Mouse (Mus musculus) embryo, embryonic 10.5 days (tissue): ENCODE measurements around the gene Bcar3.
A peak's percentile ranks its signal among the peaks of the same experiment; 100 is the strongest.

Experiments
- DNase-seq: peaks from one replicate; pipeline ENCODE4 v3.0.0-alpha.2; 2015; ENCODE audit warnings: low spot score

The Bcar3 gene

DNA sequence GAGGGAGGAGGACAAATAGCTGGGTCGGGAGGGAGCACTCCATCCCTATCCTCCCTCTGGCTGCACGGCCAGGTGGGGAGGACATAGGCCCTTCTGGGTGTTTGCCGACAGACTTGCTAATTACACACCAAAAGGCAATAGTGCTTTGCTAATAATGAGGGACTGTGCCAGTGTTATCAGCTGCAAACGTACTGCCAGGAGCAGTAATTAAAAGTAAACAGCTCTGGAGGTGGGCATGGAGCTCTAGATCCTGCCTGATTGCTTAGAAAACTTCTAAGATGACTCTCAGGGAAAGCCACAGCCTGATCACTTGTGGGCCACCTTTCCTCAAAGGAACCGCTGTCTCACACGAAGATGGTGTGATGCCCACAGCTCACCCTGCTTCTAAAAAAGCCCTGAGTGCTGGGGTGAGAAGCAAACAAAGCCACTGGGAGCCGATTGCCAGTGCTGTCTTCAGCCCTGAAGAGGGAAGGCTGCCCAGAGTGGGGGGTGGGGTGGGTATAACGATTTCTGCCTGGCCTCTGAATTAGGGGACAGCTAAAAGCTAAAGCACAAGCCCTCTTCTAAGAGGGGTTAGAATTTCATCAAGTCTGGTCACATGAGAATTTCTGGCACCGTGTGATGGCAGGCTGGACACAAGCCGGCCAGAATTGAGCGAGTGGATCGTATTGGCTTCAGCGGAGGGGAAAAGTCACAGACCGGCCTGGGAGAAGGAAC lies 189.3 kb downstream of the Bcar3 start:
- DNase-seq: peak; percentile 49

DNA sequence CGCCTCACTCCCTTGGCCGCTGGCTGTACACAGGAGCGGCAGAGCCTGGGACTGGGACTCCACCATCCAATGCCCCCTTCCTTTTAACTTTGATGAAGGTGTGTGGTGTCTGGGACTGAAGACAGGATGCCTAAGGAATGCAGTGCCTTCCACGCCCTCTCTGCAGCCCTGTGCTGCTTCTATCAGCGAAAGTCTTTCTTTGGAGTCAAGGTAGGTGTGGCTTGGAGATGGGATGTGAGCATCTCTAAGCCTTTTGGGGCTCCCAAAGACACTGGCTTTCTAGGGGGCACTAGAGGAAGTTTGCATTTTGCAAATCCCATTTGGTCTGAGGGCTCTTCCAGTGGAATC lies 189.8 kb downstream of the Bcar3 start:
- DNase-seq: no peak

DNA sequence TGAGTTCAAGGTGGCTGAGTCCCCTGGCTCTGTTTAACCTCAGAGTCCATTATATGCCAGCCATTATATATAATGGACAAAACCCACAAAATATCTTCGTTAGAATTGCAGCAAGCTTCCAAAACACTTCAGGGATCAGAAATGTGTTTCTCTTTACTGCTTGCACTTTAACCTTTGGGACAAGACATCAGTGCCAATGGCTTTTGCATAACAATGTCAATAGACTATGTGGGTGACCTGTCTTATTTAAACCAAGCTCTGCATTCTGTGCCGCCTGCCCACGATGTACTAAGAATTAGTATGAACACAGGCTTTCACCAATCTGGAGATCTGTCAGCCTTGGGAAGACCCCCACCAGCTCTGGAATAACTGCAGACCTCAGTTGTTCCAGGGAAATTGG lies 190.4 kb downstream of the Bcar3 start:
- DNase-seq: no peak

DNA sequence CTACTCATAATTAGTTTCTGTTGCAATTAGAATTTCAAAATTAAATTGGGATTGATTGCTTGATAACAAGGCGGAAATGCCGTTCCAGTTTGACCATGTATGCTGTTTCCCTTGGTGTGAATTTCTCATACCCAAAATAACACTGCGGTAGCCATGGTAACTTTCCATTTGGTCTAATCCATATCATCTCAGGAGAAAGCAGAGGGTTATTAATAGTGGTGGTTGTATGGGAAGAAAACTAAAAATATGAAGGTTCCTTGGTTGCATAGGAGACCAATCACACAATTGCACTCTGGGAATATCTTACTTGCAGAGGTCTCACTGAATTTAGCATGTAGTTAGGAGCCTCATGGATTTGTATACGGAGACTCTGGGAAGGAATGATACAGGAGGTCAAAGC lies 191.8 kb downstream of the Bcar3 start:
- no peak for DNase-seq

DNA sequence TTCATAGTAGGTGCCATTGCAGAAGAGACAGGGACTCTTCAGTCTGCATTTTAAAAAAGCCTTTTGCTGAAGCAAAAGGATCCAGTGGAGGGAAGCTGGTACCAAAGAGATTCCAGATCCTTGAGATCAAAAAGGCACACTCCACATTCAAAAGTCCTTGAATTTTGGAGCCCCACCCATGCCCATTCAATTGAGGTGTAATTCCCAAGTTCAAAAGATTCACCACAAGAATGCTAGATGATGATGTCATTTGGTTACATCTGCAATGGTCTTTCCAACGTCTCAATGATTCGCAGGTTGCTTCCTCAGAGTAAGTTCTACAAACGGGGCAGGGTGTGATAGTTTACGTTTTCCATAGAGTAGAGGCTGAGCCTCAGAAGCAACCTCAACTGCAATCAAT lies 192.3 kb downstream of the Bcar3 start:
- no peak for DNase-seq

DNA sequence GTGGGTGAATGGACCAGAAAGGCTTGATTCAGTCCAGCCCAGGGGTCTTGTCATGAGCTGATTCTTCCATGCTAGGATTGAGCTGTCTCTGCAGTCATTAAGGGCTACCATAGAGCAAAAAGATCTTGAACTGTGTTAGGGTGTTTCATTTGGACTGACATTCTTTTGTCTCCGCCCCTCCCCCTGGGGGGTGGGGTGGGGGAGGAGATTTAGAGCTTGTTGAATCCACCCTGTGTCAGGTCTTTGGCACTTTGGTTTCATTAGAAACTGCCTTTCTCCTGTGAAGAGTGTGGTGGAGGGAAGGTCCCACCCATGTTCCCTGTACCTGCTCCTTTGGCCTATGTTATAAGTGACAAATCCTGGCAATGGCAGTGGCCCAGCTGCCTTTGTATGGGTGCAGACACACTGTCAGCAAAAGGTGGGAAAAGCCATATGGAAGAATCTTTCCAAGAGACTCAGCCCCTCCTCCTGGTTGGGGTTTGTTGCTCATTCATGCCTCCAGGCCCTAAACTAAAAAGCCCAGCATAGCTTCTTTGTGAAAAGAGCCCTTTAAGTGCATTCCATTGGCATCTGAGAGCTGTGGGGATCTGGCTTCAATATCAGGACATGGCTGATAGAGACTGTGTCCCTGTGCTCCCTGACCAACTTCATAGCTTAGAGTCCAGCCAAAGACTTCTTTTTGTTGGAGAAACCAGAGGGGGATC lies 194.3 kb downstream of the Bcar3 start:
- no peak for DNase-seq

DNA sequence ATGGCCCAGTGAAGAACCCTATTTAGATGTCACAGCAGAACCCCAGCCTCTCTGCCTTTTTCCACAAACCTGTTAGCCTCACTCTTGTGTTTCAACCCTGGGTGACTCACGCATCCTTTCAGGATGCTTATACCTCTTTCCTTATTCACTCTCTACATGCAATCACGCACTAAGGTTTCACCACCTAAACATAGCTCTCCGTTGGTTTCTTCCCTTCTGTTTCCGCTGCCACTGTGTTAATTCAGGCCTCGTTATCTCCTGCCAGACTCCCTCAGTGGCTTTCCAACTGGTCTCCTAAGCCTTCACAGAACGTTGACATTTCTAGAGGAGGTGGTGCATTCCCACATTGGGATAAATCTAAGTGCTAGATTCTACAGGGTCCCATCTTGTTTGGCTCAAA lies 196.6 kb downstream of the Bcar3 start:
- DNase-seq: no peak

DNA sequence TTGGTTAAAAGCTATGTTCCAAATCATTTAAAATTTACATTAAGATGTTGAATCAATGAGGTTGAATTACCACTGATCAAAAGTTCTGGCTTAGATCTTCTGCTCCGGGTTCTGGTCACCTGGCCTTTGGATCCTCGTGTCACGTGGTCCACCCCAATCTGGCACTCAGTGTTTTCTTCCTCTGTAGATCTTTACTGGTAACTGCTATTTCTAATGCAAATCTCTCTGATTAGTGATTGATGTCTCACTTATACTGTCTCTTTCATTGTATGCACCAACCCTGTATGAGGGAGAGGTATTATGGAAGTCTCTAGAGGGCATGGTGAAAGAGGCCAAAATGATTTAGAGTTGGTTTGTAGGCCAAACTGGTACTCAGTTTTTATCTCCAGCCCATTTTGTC lies 198.1 kb downstream of the Bcar3 start:
- DNase-seq: no peak

DNA sequence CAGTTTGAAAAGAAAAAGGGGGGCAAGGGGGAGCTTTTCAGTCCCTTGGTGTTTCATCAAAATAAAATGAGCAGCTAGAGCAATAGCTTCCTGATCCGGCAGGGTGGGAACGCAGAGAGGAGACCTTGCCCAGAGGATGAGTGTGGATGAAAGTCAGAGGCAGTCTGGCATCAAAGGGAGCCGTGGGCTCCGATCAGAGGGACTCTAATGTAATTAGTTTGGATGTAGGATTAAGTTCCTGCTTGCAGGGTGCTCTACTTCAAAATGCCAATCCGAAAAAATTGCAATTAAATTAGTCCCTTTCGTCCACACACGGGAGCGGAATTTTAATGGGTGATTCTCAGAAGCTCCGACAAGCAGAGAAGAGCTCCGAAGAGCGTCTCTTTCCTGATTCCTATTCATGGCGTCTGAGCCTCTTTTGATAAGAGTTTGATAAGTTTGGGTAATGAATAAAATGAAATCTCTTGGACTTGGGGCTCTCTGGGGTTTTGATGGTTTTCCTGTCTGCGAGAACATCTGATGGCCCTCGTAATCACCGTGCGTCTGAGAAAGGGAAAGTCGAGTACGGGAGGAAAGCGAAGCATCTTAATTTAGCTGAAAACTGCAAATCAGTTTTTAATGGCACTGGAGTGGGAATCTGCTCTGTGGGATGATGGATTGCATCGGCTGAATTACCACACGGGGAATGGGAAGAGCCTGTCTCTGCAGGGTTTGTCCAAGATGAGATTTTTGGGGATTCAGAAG lies 199.1 kb downstream of the Bcar3 start:
- DNase-seq: no peak

DNA sequence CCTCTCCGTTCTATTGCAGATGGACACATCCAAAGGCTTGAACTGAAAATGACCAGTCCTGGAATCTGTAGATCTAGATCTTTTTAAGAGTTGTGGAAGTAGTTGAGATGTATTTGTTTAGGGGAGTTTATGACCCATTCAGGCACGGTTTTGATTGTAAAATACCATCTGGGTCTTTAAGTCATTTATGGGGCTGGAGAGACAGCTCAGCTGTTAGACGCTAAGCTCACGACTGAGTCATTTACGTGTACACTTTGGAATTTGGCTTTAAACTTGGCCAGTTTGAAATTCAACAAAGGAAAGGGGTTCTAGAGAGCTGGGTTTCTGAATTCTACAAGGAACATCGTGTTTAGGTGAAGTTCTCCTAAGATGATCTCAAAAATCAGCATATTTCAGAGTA lies 200.8 kb downstream of the Bcar3 start:
- DNase-seq: no peak

DNA sequence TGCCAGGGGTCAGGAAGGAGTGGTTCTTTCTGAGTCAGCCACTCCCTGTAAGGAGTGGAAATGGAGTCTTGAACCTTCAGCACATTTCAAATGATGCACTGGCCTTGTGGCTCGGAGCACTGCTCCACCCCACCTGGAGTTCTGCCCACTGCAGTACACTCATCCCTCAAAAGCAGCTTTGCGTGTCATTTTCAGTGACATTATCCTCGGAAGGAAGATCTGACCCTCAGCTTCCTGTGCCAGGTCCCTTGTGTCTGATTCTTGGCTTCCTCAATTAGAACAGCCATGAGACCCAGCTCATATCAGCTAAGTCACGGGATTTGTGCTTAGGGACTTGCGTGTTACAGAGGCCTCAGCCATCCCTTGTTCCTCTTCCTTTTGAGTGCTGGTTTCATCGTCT lies 203.9 kb downstream of the Bcar3 start:
- no peak for DNase-seq

DNA sequence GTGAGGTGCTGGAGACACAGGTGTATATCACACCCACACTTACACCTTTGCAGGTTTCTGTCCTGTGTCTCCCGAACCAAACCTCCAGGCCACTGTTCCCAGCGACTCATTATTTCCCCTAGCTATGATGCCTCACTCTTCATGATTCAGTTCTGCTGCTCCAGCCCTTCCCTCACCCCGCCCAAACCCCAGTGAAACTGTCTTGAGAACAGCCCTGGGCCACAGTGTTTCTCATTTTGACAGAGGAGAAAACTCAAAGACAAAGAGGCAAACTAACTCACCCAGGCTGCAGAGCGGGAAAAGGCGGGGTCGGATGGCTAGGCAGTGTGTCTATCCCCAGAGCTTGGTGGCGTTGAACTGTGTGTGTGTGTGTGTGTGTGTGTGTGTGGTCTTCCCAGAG lies 204.6 kb downstream of the Bcar3 start:
- DNase-seq: no peak

DNA sequence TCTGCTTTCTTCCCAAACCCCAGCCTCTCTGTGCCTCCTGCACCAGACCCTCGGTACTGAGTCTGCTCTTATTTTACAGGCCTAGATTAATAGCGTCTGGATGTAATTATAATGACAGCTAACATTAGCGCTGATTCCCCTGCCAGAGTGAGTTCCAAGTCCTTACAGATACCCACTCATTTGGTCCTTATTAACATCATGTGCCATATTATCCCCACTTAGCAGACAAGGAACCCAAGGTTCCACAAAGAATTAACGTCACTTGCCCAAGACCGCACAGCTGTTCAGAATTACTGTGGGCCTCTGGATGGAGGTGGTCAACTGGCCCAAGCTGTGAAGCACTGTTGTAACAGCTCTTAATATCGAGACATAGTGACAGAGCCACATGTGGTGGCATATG lies 205.7 kb downstream of the Bcar3 start:
- DNase-seq: peak; percentile 56

DNA sequence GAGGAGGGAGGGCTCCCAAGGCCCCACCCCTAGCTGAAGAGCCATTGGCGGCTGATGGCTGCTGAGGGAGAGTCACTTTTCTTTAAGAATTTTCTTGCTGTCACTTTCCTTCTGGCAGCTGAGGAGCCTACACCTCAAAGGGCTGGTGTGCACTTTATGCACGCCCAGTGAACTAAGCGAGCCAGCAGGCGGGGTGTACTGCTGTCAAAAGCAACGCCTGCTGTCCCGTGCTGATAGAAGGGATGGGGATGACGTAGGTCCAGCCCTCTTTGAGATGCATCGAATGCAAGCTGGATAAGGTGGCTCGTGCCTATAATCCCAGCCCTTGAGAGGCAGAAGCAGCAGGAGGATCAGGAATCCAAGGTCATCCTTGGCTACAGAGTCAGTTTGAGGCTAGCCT lies 207.0 kb downstream of the Bcar3 start:
- no peak for DNase-seq

DNA sequence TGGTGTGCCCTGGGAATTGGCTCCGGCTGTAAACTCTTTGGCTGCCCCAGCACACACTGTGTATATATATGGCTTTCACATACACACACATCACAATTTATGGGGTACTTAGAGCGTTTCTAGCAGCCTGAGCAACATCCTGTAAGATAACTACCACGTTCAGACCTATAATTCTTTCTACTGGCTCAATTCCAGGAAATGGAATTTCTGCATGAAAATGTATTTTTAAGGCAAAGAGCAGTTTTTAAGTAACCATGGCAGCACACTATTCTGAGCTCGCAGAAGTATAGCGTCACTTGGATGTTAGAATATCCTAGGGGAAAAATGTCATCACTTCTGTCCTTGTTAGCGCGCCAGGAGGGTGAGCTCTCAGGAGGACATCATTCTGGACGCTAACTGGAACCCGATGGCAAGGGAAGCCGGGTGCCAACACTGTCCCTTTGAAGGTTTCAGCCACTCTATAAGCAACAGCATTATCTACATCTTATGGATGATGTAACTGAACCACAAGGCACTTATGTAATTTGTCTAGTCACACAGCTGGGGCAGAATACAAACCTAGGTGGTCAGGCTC lies 212.5 kb downstream of the Bcar3 start:
- no peak for DNase-seq

DNA sequence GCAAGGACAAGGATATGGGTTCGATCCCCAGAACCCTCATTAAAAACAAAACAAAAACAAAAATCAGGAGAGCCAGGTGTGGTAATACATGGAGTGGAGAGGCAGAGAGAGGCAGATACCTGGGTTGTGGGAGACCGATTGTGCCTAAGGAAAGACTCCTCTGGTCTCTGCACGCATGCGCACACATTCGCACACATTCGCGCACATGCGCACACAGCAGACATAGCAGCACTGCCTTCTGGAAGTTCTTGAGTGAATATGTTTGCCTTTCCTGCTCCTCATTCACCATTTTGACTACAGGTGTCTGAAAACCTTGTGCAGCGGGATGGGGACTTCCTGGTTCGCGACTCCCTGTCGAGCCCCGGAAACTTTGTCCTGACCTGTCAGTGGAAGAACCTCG lies 213.9 kb downstream of the Bcar3 start:
- DNase-seq: no peak

DNA sequence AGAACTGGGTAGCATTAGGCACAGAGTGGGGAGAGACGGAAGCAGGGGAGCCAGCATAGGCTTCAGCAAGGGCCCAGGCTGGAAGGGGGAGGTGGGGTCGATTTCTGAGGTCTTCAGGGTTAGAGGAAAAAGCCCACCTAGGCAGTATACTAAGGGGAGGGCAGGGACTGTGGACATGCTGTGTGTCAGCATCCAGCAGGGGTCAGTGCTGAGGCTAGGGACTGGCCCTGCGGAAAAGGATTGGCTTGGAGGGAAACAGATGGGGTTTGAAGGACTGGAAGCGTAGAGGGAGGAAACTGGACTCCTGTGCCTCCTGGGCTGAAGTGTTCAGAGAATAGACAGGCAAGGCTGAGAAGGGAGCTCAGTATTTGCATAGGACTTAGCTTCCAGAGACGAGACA lies 215.1 kb downstream of the Bcar3 start:
- DNase-seq: peak; percentile 85

DNA sequence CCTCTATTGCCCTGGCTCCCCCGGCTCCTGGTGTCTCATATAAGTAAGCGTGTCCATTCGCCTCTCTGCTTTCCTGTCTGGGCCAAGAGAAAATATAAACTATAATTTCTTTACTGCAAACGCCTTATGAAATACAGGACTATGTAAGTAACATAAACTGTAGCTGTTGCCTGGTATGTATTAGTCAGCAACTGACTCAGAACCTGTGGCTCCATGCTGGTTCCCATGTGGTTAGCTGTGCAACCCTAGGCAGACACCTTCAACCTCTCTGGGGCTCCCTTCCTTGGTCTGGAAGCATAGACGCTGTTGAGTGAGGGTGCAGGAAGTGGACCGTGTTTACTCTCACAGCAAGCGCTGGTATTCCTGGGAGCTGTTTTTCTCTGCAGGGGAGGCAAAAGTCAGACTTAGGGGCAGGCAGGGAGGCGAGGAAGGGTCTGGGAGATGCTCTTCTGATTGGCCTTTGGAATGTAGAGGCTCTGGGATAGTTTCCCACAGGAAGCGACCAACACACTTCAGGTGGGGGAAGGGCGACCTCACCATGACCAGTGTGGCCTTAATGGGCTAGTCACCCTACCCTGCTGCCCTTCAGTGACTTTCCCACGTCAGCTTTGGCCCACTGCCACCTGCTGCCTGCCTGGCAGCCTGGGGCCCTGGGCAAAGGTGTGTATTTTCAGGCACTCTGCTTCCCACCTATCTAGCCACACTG lies 215.8 kb downstream of the Bcar3 start:
- DNase-seq: no peak

DNA sequence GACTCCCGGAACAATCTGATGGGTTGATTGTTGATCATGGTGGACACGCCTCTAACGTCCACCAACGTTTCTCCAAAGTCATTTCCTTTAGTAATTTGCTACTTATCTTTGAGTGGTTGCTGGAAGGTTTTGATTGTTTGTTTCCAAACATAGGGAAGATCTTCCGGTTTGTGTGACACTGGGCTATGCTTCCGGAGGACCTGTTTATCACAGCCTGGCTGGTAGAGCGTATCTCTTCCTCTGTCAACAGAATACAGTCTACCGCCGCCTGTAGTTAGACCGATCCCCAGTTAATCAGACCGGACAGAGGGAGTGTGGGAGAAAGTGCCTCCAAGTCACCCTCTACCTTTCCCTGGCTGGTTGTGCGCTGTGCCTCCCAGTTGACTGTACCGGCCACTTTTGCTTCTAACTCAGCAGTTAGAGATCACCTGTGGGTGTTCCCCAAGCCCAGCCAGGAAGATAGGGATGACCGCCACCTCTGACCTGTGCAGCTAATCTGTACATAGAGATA lies 216.4 kb downstream of the Bcar3 start:
- no peak for DNase-seq

DNA sequence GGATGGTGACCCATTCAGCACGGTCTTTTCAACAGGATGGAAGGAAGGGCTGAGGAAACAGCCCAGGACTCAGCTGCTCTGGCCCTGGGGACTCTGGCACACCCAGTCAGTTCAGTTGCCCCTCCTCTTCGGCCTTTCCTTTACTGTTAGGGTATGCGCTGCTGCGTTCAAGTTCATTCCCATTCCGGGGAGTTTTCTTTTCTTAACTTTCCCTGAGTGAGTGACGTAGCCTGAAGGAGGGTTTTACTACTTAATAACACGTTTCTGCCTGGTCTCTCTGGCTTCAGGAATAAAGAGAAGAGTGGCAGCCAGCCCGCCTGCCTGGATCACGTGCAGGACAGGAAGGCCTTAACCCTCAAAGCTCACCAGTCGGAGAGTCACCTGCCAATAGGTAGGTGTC lies 217.0 kb downstream of the Bcar3 start:
- no peak for DNase-seq

DNA sequence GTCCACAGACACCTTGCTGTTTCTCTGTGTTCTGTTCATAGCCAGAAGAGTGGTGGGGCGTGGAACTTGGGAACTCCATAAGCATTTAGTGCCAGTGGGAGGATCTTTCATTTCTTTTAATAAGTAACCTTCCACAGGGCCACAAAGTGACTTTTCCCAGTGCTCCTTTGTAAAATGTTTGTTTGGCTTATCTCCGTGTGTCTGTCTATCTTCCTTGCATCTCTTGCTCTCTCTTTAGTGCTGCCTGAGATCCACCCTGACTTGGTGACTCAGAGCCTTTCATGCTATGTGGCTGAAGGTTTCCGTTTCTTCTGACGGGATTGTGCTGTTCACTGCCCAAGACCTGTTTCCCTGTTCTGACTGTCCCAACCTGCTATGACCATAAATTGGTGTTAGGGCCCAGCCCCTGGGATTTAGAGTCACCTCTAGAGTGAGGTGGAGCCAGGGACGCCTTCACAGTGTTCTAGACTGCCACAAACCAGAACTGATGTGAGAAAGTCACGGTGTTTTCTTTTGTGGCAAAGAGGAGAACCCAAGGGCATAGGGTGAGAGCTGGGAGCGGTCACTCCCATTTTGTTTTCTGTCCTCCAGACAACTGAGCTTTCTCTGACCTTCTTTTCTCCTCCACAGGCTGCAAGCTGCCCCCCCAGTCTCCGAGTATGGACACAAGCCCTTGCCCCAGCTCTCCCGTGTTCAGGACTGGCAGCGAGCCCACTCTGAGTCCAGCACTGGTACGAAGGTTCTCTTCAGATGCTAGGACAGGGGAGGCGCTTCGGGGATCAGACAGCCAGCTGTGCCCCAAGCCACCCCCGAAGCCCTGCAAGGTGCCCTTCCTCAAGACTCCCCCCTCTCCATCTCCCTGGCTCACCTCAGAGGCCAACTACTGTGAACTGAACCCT lies 218.0 kb downstream of the Bcar3 start:
- no peak for DNase-seq
